Mouse (Mus musculus): ENCODE measurements around the gene Sema5a.

DNA sequence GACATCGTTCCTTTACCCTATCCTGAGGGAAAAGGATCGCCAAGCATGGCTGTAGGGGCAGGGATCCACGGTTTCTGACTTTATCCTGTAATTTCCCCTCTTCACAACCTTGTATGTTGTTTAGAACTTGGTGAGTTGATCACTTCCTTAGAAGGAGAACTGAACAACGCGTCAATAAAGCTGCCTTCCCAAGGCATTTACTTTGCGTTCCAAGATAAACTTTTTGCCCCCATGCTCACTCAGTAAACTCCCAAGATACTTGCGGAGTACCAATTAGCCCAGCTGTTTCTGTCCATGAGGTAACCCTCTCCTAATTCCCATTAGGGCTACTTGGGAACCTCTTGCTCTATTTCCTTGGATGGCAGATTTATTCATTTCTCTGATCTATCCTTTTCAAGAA is 786 bp upstream of the Sema5a start:
- TF ChIP-seq CTCF (IDR thresholded peaks at IDR 0.05; ENCODE audit: borderline replicate concordance, extremely low read depth, insufficient read depth, insufficient read length) (no peak), POLR2A (IDR thresholded peaks at IDR 0.05; ENCODE audit: borderline replicate concordance, extremely low read depth, insufficient read depth, insufficient read length, poor library complexity, severe bottlenecking) (no peak)

Measured in brain, embryonic 14.5 days (tissue).